Mouse (Mus musculus) forebrain, embryonic 11.5 days (tissue): ENCODE measurements around the gene Neurog2. TPM values are rescaled to one million over a fixed set of nuclear protein-coding genes. Genes with fewer than 3 reads are reported as not detected.

Source experiments
- ATAC-seq: fragments of 200-750 bp; cut with Nextera tagmentation; replicated peaks from 2 replicates; pipeline ENCODE4 v1.8.0; 2017; ENCODE audit warnings: moderate TSS enrichment; ENCODE audit not compliant: low FRiP score
- DNase-seq: peaks from one replicate; pipeline ENCODE4 v3.0.0-alpha.2; 2017; ENCODE audit warnings: low spot score
- H3K27ac ChIP-seq: fragments of 300-500 bp; sonication (generic); 2 replicates; pipeline ENCODE4 v1.5.1; 2014; ENCODE audit warnings: low read depth, low read length
- H3K27me3 ChIP-seq: fragments of 300-500 bp; sonication (generic); 2 replicates; pipeline ENCODE4 v1.6.1; 2014; ENCODE audit warnings: mild to moderate bottlenecking, low read length, mixed read lengths; ENCODE audit not compliant: control insufficient read depth, insufficient read depth
- H3K36me3 ChIP-seq: fragments of 300-500 bp; sonication (generic); 2 replicates; pipeline ENCODE4 v1.6.1; 2014; ENCODE audit warnings: mild to moderate bottlenecking, low read length, moderate library complexity, mixed read lengths; ENCODE audit not compliant: control insufficient read depth, insufficient read depth
- H3K4me1 ChIP-seq: fragments of 300-500 bp; sonication (generic); replicated peaks from 2 replicates; pipeline ENCODE4 v1.6.1; 2014; ENCODE audit warnings: low read length, mixed read lengths; ENCODE audit not compliant: control insufficient read depth, insufficient read depth
- H3K4me2 ChIP-seq: fragments of 300-500 bp; sonication (generic); 2 replicates; pipeline ENCODE4 v1.6.1; 2014; ENCODE audit warnings: low read depth, mild to moderate bottlenecking, low read length, moderate library complexity, mixed read lengths; ENCODE audit not compliant: severe bottlenecking
- H3K4me3 ChIP-seq: fragments of 300-500 bp; sonication (generic); 2 replicates; pipeline ENCODE4 v1.5.1; 2014; ENCODE audit warnings: low read depth, low read length
- H3K9ac ChIP-seq: fragments of 300-500 bp; sonication (generic); 2 replicates; pipeline ENCODE4 v1.6.1; 2014; ENCODE audit warnings: low read length
- H3K9me3 ChIP-seq: fragments of 300-500 bp; sonication (generic); 2 replicates; pipeline ENCODE4 v1.6.1; 2016; ENCODE audit warnings: low read length, mixed read lengths; ENCODE audit not compliant: control insufficient read depth
- WGBS: fragments of 180-500 bp; shearing (Covaris S2); extraction: QIAGEN DNeasy Blood & Tissue Kit; methylation state at CpG from one replicate; pipeline ENCODE4 v1.1.7; 2014; 5-methylcytosine and 5-hydroxymethylcytosine counted together
- polyA plus RNA-seq: library from polyadenylated mRNA; unstranded; fragments of >200 nt; fragmentation: Nextera tagmentation; extraction: Ambion mirVana; gene quantifications from 2 replicates; pipeline ENCODE4 v1.2.1, GENCODE M21; 2014

Neurog2 gene
- polyA plus RNA-seq = 88.6 and 94.4 TPM in 2 replicates

GRCm38 (mm10) chr3:127633080-127634032, at the start of gene Neurog2:
Gene Neurog2 (plus strand): TSS chr3:127633135.
- under 1% methylated on average over 92 of the region's 92 CpGs for WGBS
- no peaks in the 10 kb centered on the region for H3K9me3 ChIP-seq
- peak; percentile 67 for ATAC-seq
- DNase-seq = peak; percentile 83
- H3K4me1 ChIP-seq = peaks cover 15% of the 10 kb centered on the region
- H3K27me3 ChIP-seq = peaks cover 81% of the 10 kb centered on the region
- H3K9ac ChIP-seq = peak within 1 kb of the TSS; percentile 75
- H3K36me3 ChIP-seq = no peaks in the 10 kb centered on the region
- H3K27ac ChIP-seq = peak within 1 kb of the TSS; percentile 89
- H3K4me2 ChIP-seq = peak within 1 kb of the TSS; percentile 71
- peak within 1 kb of the TSS; percentile 53 for H3K4me3 ChIP-seq

- WGBS = 75% methylated on average over 1 of the region's 1 CpGs
- H3K36me3 ChIP-seq = no peaks in the 10 kb centered on the region; the same call in 1 of the 2 replicates
- no peak overlapping the region for H3K4me3 ChIP-seq
- H3K27me3 ChIP-seq = no peaks in the 10 kb centered on the region
- H3K9ac ChIP-seq = no peak overlapping the region
- ATAC-seq = no peak
- H3K27ac ChIP-seq = no peak overlapping the region
- no peaks in the 10 kb centered on the region for H3K4me1 ChIP-seq
- DNase-seq = no peak
- no peaks in the 10 kb centered on the region for H3K9me3 ChIP-seq
- no peak overlapping the region for H3K4me2 ChIP-seq
Observed at GRCm38 (mm10) chr3:127597136-127597535, 35.8 kb upstream of the Neurog2 start.

- Histone ChIP-seq H3K4me2 (no peak overlapping the region), H3K9ac (no peak overlapping the region), H3K36me3 (no peaks in the 10 kb centered on the region; the same call in 1 of the 2 replicates), H3K4me3 (no peak overlapping the region), H3K4me1 (no peaks in the 10 kb centered on the region), H3K27ac (no peak overlapping the region), H3K27me3 (no peaks in the 10 kb centered on the region), H3K9me3 (no peaks in the 10 kb centered on the region)
- WGBS = 96% methylated on average over 2 of the region's 2 CpGs
- DNase-seq = no peak
- ATAC-seq = no peak
Observed at GRCm38 (mm10) chr3:127608109-127608508, 24.8 kb upstream of the Neurog2 start.

GRCm38 (mm10) chr3:127625296-127625695, 7.6 kb upstream of the Neurog2 start:
- peak; percentile 98 for DNase-seq
- peak overlapping the region; percentile 44 for H3K27ac ChIP-seq
- H3K4me2 ChIP-seq = peak overlapping the region; percentile 43
- under 1% methylated on average over 36 of the region's 36 CpGs for WGBS
- peak overlapping the region; percentile 19 for H3K4me3 ChIP-seq
- H3K27me3 ChIP-seq = peaks cover 38% of the 10 kb centered on the region
- H3K36me3 ChIP-seq = no peaks in the 10 kb centered on the region
- peak; percentile 89 for ATAC-seq
- no peak overlapping the region for H3K9ac ChIP-seq
- peaks cover 27% of the 10 kb centered on the region for H3K4me1 ChIP-seq
- H3K9me3 ChIP-seq = no peaks in the 10 kb centered on the region

GRCm38 (mm10) chr3:127625701-127626399, 7.1 kb upstream of the Neurog2 start:
- peaks cover 43% of the 10 kb centered on the region for H3K27me3 ChIP-seq
- WGBS = under 1% methylated on average over 28 of the region's 28 CpGs
- peak overlapping the region; percentile 44 for H3K27ac ChIP-seq
- DNase-seq (peak; percentile 84), ATAC-seq (peak; percentile 77)
- H3K4me1 ChIP-seq = peaks cover 28% of the 10 kb centered on the region
- H3K9me3 ChIP-seq = no peaks in the 10 kb centered on the region
- no peak overlapping the region for H3K9ac ChIP-seq
- H3K4me3 ChIP-seq = peak overlapping the region; percentile 19
- peak overlapping the region; percentile 43 for H3K4me2 ChIP-seq
- no peaks in the 10 kb centered on the region for H3K36me3 ChIP-seq

GRCm38 (mm10) chr3:127626524-127626923, 6.4 kb upstream of the Neurog2 start:
- WGBS = under 1% methylated on average over 3 of the region's 3 CpGs
- no peak for ATAC-seq

GRCm38 (mm10) chr3:127627151-127627955, 5.6 kb upstream of the Neurog2 start:
- Histone ChIP-seq H3K36me3 (no peaks in the 10 kb centered on the region), H3K4me1 (peaks cover 29% of the 10 kb centered on the region), H3K9me3 (no peaks in the 10 kb centered on the region), H3K4me3 (peak overlapping the region; percentile 6; the same call in 1 of the 2 replicates), H3K4me2 (peak overlapping the region; percentile 28), H3K27me3 (peaks cover 57% of the 10 kb centered on the region), H3K27ac (peak overlapping the region; percentile 54; the same call in 1 of the 2 replicates), H3K9ac (peak overlapping the region; percentile 39)
- DNase-seq (peak; percentile 75), ATAC-seq (peak; percentile 37)
- WGBS = under 1% methylated on average over 28 of the region's 28 CpGs

More at GRCm38 (mm10) chr3:127626524-127626923, 6.4 kb upstream of the Neurog2 start:
- H3K9me3 ChIP-seq = no peaks in the 10 kb centered on the region
- H3K4me2 ChIP-seq = no peak overlapping the region
- H3K9ac ChIP-seq = no peak overlapping the region
- no peak for DNase-seq
- no peaks in the 10 kb centered on the region for H3K36me3 ChIP-seq
- 0 out of 2 replicates have a peak overlapping the region, but pooled peaks have one; percentile 44 for H3K27ac ChIP-seq
- peaks cover 28% of the 10 kb centered on the region for H3K4me1 ChIP-seq
- H3K4me3 ChIP-seq = no peak overlapping the region
- H3K27me3 ChIP-seq = peaks cover 49% of the 10 kb centered on the region

GRCm38 (mm10) chr3:127627956-127628310, 5.0 kb upstream of the Neurog2 start:
- DNase-seq = no peak

More at GRCm38 (mm10) chr3:127627956-127628310, 5.0 kb upstream of the Neurog2 start:
- WGBS = 0% methylated on average over 9 of the region's 9 CpGs
- Histone ChIP-seq H3K36me3 (no peaks in the 10 kb centered on the region), H3K27me3 (peaks cover 63% of the 10 kb centered on the region), H3K4me3 (peak overlapping the region; percentile 6; the same call in 1 of the 2 replicates), H3K4me1 (peaks cover 30% of the 10 kb centered on the region), H3K9me3 (no peaks in the 10 kb centered on the region), H3K4me2 (peak overlapping the region; percentile 28), H3K27ac (peak overlapping the region; percentile 54; the same call in 1 of the 2 replicates), H3K9ac (peak overlapping the region; percentile 39)
- no peak for ATAC-seq
